Mouse (Mus musculus): ENCODE results near the gene Copb1.

Copb1 gene

DNA sequence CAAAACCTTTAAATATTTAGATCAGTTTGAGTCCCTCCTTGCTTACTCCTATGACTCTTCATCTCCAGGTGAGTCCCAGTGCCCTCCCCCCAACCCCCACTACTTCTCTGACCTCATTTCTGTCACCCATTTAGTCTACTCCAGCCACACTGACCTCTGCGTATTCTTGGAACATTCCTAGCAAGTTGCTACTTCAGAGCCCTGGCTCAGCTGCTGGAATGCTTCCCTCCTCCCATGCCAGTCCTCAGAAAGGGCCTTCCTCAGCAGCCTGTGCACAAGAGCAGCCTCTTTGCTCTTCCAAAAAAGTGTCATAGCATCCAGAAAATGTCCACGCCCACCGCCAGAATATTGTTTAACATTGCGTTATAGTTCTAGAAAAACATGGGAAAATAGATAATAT lies 84.5 kb downstream of the Copb1 start:
- DNase-seq (ENCODE audit: extremely low spot score, low read depth, low spot score), result no peak

- no peak for DNase-seq (ENCODE audit: extremely low spot score, low read depth, low spot score)
These were observed 85.1 kb downstream of the Copb1 start for GRCm38 (mm10) chr7:114169381-114169780.
